Mouse (Mus musculus) kidney, postnatal 10 days (tissue): ENCODE data around the gene Olfr1390.
"Not testable (repeated sequence)": the region's sequence is repeated elsewhere in the genome, so short reads cannot be mapped to it uniquely, and the experiment has no call there.

Experiments
- DNase-seq: peaks from one replicate; pipeline ENCODE4 v3.0.0; 2021; ENCODE audit warnings: mixed read lengths

Olfr1390 gene

GRCm38 (mm10) chr11:49334888-49335287 is at the start of gene Olfr1390:
Olfr1390 (plus strand) TSS chr11:49335188.
- no peak for DNase-seq

GRCm38 (mm10) chr11:49287251-49287650 is 47.7 kb upstream of the Olfr1390 start:
- DNase-seq, result no peak

DNA sequence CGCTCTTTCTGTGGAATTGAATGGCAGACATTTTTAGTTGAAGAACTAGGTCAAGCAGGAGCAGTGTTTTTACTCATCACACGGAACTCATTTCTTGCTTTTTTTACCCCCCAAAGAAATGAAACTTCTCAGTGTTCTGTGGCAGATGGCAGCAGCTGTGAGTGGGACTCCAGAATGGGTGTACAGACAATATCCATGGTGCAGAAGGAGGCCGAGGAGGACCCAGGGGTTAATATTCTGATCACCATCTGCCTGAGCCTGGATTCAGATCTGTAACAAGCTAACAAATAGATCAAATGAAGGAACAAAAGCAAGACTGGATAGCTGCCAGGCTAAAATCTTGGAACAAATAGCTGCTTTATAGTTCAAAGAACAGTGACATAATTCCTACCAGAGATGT is 42.2 kb upstream of the Olfr1390 start:
- DNase-seq, result no peak

GRCm38 (mm10) chr11:49304441-49304840 is 30.5 kb upstream of the Olfr1390 start, which contains the start of gene Olfr10:
Olfr10 (plus strand) TSS chr11:49304741.
- no peak for DNase-seq

- not testable (repeated sequence) for DNase-seq
These were observed 26.4 kb upstream of the Olfr1390 start for GRCm38 (mm10) chr11:49308547-49308946.

DNA sequence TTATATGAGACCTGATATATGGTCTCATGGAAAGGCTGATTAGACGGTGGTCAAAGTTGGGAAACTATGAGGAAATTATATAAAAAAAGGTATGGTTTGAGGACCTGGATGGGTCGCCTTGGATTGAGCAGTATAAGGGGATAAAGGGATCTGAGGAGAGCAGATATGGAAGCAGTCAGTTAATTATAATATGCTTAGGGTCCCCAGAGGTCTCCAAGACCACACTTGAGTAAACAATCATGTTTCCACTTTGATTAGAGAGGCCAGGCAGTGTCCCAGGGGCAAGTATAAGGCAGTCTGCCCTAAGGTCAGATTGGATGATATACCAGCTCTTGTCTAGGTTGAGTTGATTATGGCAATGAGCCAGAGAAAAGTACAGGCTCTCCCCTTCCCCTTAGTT is 12.5 kb upstream of the Olfr1390 start, which contains the start of gene Olfr1391:
TSS of gene Olfr1391 (plus strand) at position 301 of the 400 bp plus-strand sequence.
- no peak for DNase-seq

- DNase-seq, result no peak
These were observed 8.3 kb upstream of the Olfr1390 start for GRCm38 (mm10) chr11:49326726-49327125.

- DNase-seq, result no peak
These were observed 5.3 kb upstream of the Olfr1390 start for GRCm38 (mm10) chr11:49329686-49330085.

DNA sequence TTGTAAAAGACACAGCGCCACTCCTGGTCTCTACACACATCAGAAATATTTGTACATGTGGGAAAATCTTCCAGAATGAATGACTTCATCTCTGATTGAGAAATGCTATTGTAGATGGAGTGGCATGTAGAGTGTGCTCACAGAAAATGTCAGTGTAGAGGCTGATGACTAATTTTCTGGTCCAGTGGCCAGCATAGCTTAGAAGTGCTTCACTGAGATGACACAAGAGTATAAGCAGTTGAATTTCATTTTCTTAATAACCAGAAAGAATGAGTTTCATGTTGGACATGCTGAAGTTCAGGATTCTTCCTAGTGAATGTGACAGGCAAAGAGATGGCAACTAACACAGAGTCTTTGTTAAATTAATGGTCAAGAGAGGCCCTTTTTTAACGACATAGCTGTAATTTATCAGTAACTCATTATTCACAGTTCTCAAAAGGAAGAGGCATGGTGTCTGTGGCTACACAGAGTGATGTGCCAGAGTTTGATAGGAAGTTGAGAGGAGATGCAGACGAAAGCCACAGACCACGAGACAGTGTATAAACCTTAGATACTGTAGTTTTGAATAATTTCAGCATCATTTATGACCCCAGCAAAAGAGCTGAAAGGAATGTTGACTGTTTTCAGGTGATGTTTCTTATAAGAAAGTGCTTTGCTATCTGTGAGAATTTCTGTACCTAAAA is 2.3 kb downstream of the Olfr1390 start:
- DNase-seq, result no peak

- DNase-seq, result no peak
These were observed 48.1 kb downstream of the Olfr1390 start for GRCm38 (mm10) chr11:49383133-49383532.

DNA sequence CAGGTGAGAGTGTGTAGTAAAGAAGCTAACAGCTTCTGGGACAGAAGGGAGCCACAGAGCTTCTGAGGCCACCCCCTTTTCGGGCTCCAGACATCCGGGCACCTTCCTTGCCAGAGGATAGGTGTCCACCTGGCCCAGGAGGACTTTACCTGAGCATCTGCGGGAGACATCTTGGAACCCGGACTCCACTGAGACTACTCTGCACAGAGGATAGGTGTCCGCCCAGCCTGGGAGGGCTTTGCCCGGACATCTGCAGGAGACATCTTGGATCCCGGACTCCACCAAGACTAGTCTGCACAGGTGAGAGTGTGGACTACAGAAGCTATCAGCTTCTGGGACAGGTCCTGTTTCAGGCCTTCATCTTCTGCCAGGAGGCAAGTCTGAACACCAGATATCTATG is 51.1 kb downstream of the Olfr1390 start:
- DNase-seq, result not testable (repeated sequence)
